Comparison of ENCODE assay signal across 9 mouse cellular contexts in genomic region chr3:94989159-94989761, GRCm38 (mm10). TPM values are rescaled to one million over a fixed set of nuclear protein-coding genes. Genes with fewer than 3 reads are reported as not detected.
DNase-seq lines count a peak whose midpoint lies in the region; ATAC-seq and TF ChIP-seq lines count a peak whose summit lies in the region.
"Had no signal": no experiment of that assay in that cellular context is flagged by ENCODE, and none has a peak within 500 bp of the region (broad histone marks: within the 10 kb centered on the region; RNA-seq: fewer than 3 reads in every experiment).

No protein-coding gene starts in this region.

- H3K27ac ChIP-seq in heart, adult 2 months, result peak overlapping the region; percentile 18
- no peak overlapping the region; the same call in 1 of the 2 replicates for H3K27ac ChIP-seq in heart, embryonic 11.5 days (ENCODE audit: low read depth, low read length)
- H3K27ac ChIP-seq in heart, embryonic 12.5 days (ENCODE audit: poor library complexity, severe bottlenecking), result no peak overlapping the region
- peak overlapping the region; percentile 21; the same call in 1 of the 2 replicates for H3K27ac ChIP-seq in lung, postnatal 0 days (ENCODE audit: low read length)

- peaks cover 20% of the 10 kb centered on the region for H3K4me1 ChIP-seq in heart, adult 2 months (ENCODE audit: control insufficient read depth, insufficient read depth, low read length)
- H3K4me1 ChIP-seq in heart, embryonic 11.5 days (ENCODE audit: control insufficient read depth, insufficient read depth, low read length), result peaks cover 40% of the 10 kb centered on the region
- H3K4me1 ChIP-seq in heart, embryonic 12.5 days (replicated peaks), result peaks cover 47% of the 10 kb centered on the region
- H3K4me1 ChIP-seq in lung, postnatal 0 days (ENCODE audit: insufficient read depth, low read depth, low read length), result peaks cover 9% of the 10 kb centered on the region; the same call in 1 of the 2 replicates

- no peak for TF ChIP-seq CTCF in heart, adult 2 months (IDR thresholded peaks at IDR 0.05)
- no peak for TF ChIP-seq CTCF in lung, postnatal 0 days (IDR thresholded peaks at IDR 0.05)

- WGBS in heart, adult 2 months, result 27% methylated on average over 9 of the region's 9 CpGs
- 30% methylated on average over 9 of the region's 9 CpGs for WGBS in heart, embryonic 11.5 days (ENCODE audit: insufficient replicate concordance)
- 27% methylated on average over 9 of the region's 9 CpGs for WGBS in heart, embryonic 12.5 days
- WGBS in lung, postnatal 0 days, result 23% methylated on average over 9 of the region's 9 CpGs

- H3K79me2 ChIP-seq in heart, adult 2 months (replicated peaks; ENCODE audit: control insufficient read depth, insufficient read depth, low read length), result no peaks in the 10 kb centered on the region

- H3K4me3 ChIP-seq in heart, adult 2 months, result no peak overlapping the region
- no peak overlapping the region for H3K4me3 ChIP-seq in heart, embryonic 11.5 days (ENCODE audit: low read depth, low read length)
- H3K4me3 ChIP-seq in heart, embryonic 12.5 days, result no peak overlapping the region
- H3K4me3 ChIP-seq in lung, postnatal 0 days (ENCODE audit: low read depth, low read length), result no peak overlapping the region

- DNase-seq in heart, adult 2 months, result no peak
- peak; percentile 46 for DNase-seq in R1 (ENCODE audit: low read depth, low spot score)
- peak; percentile 33 for DNase-seq in lung, postnatal 0 days (ENCODE audit: low spot score)
- no peak for DNase-seq in layer of hippocampus, postnatal 14 days (ENCODE audit: low spot score in 2 of 2)
- no peak for DNase-seq in cerebellum, postnatal 14 days
- DNase-seq in left cerebral cortex, postnatal 4 days, result no peak

- H3K4me2 ChIP-seq in heart, embryonic 11.5 days, result no peak overlapping the region
- H3K4me2 ChIP-seq in heart, embryonic 12.5 days, result peak overlapping the region; percentile 21
- 0 out of 2 replicates have a peak overlapping the region, but pooled peaks have one; percentile 23 for H3K4me2 ChIP-seq in lung, postnatal 0 days (replicated peaks; ENCODE audit: low read depth, low read length)

- intact Hi-C loops in heart, adult 2 months (cut with DNase I), result no loop called here
- intact Hi-C loops in left cerebral cortex, postnatal 4 days (cut with DNase I), result no loop called here

- H3K9ac ChIP-seq in heart, adult 2 months (ENCODE audit: low read depth, low read length), result no peak overlapping the region; the same call in 1 of the 2 replicates
- no peak overlapping the region for H3K9ac ChIP-seq in heart, embryonic 11.5 days (ENCODE audit: low read depth, low read length)
- no peak overlapping the region; the same call in 1 of the 2 replicates for H3K9ac ChIP-seq in heart, embryonic 12.5 days
- H3K9ac ChIP-seq in lung, postnatal 0 days (replicated peaks; ENCODE audit: low read depth), result no peak overlapping the region

- no peaks in the 10 kb centered on the region for H3K27me3 ChIP-seq in heart, adult 2 months (ENCODE audit: control insufficient read depth, insufficient read depth, low read length)
- H3K27me3 ChIP-seq in heart, embryonic 11.5 days (ENCODE audit: control insufficient read depth, insufficient read depth, low read length), result no peaks in the 10 kb centered on the region
- no peaks in the 10 kb centered on the region for H3K27me3 ChIP-seq in heart, embryonic 12.5 days (replicated peaks)
- no peaks in the 10 kb centered on the region for H3K27me3 ChIP-seq in lung, postnatal 0 days (replicated peaks; ENCODE audit: insufficient read depth, low read length)

- TF ChIP-seq EP300 in heart, adult 2 months (IDR thresholded peaks at IDR 0.05; ENCODE audit: insufficient read depth, low read depth, low read length), result no peak
- TF ChIP-seq EP300 in lung, postnatal 0 days (IDR thresholded peaks at IDR 0.05), result no peak

- peaks cover 34% of the 10 kb centered on the region for H3K36me3 ChIP-seq in heart, adult 2 months (ENCODE audit: control insufficient read depth, insufficient read depth, low read length)
- H3K36me3 ChIP-seq in heart, embryonic 11.5 days (ENCODE audit: control insufficient read depth, insufficient read depth, low read length), result peaks cover 13% of the 10 kb centered on the region; the same call in 1 of the 2 replicates
- H3K36me3 ChIP-seq in heart, embryonic 12.5 days, result peaks cover 39% of the 10 kb centered on the region
- H3K36me3 ChIP-seq in lung, postnatal 0 days (ENCODE audit: insufficient read depth, low read length), result peaks cover 18% of the 10 kb centered on the region

- no peak for ATAC-seq in heart, embryonic 11.5 days (replicated peaks; ENCODE audit: insufficient number of reproducible peaks, low FRiP score, low TSS enrichment)
- ATAC-seq in heart, embryonic 12.5 days (ENCODE audit: insufficient number of reproducible peaks, low FRiP score), result no peak
- ATAC-seq in lung, postnatal 0 days, result peak; percentile 16; the same call in 1 of the 2 replicates
- ATAC-seq: inflammation-experienced regulatory T-cells, adult 6 months had no signal

- TF ChIP-seq POLR2A in heart, adult 2 months (IDR thresholded peaks at IDR 0.05; ENCODE audit: insufficient read depth, low read depth, low read length), result no peak

- H3K9me3 ChIP-seq in heart, embryonic 11.5 days (replicated peaks; ENCODE audit: control insufficient read depth, low read length), result no peaks in the 10 kb centered on the region
- H3K9me3 ChIP-seq in heart, embryonic 12.5 days (replicated peaks), result no peaks in the 10 kb centered on the region
- no peaks in the 10 kb centered on the region for H3K9me3 ChIP-seq in lung, postnatal 0 days (ENCODE audit: low read length)

RNA-seq across cellular contexts. Expression of gene Pi4kb, which starts 14.7 kb away (rescaled TPM):
- total RNA-seq in heart, adult 2 months (2021), result 10 to 100 TPM; 25.8 to 29.5 TPM
- polyA plus RNA-seq in heart, adult 2 months (2012; rRNA removed), result 18.7 and 28.7 TPM in 2 replicates
- 12.9 and 18.5 TPM in 2 replicates for polyA plus RNA-seq in heart, embryonic 11.5 days (2014; fragmentation: Nextera tagmentation; extraction: Ambion mirVana)
- 18.0 and 20.3 TPM in 2 replicates for polyA plus RNA-seq in heart, embryonic 12.5 days (2016; fragmentation: Nextera tagmentation; extraction: Ambion mirVana)
- 13.6 and 15.6 TPM in 2 replicates for polyA plus RNA-seq in lung, postnatal 0 days (2015; fragmentation: Nextera tagmentation; extraction: Ambion mirVana)
- total RNA-seq in layer of hippocampus, postnatal 14 days (2021), result 10 to 100 TPM; 52.3 to 54.4 TPM
- 10 to 100 TPM; 50.0 to 56.4 TPM for total RNA-seq in left cerebral cortex, postnatal 4 days (2021)

RNA-seq across cellular contexts. Expression of gene Zfp687, which starts 26.0 kb away (rescaled TPM):
- 10 to 100 TPM; 11.0 to 13.5 TPM for total RNA-seq in heart, adult 2 months (2021)
- polyA plus RNA-seq in heart, adult 2 months (2012; rRNA removed), result 10.6 and 10.9 TPM in 2 replicates
- polyA plus RNA-seq in heart, embryonic 11.5 days (2014; fragmentation: Nextera tagmentation; extraction: Ambion mirVana), result 16.2 and 19.6 TPM in 2 replicates
- 23.2 and 25.6 TPM in 2 replicates for polyA plus RNA-seq in heart, embryonic 12.5 days (2016; fragmentation: Nextera tagmentation; extraction: Ambion mirVana)
- 9.9 and 10.1 TPM in 2 replicates for polyA plus RNA-seq in lung, postnatal 0 days (2015; fragmentation: Nextera tagmentation; extraction: Ambion mirVana)
- 10 to 100 TPM; 26.6 to 28.6 TPM for total RNA-seq in layer of hippocampus, postnatal 14 days (2021)
- total RNA-seq in left cerebral cortex, postnatal 4 days (2021), result 10 to 100 TPM; 23.6 to 25.4 TPM

RNA-seq across cellular contexts. Expression of gene Rfx5, which starts 35.4 kb away (rescaled TPM):
- 1 to 10 TPM; 6.6 to 8.0 TPM for total RNA-seq in heart, adult 2 months (2021)
- 5.6 and 7.1 TPM in 2 replicates for polyA plus RNA-seq in heart, adult 2 months (2012; rRNA removed)
- polyA plus RNA-seq in heart, embryonic 11.5 days (2014; fragmentation: Nextera tagmentation; extraction: Ambion mirVana), result 6.7 and 7.9 TPM in 2 replicates
- polyA plus RNA-seq in heart, embryonic 12.5 days (2016; fragmentation: Nextera tagmentation; extraction: Ambion mirVana), result 8.7 and 9.5 TPM in 2 replicates
- polyA plus RNA-seq in lung, postnatal 0 days (2015; fragmentation: Nextera tagmentation; extraction: Ambion mirVana), result 3.3 and 3.5 TPM in 2 replicates
- 10 to 100 TPM; 19.8 to 23.4 TPM for total RNA-seq in layer of hippocampus, postnatal 14 days (2021)
- 10 to 100 TPM; 19.6 to 27.6 TPM for total RNA-seq in left cerebral cortex, postnatal 4 days (2021)

RNA-seq across cellular contexts. Expression of gene Psmd4, which starts 53.2 kb away (rescaled TPM):
- 100 to 1,000 TPM; 121 to 140 TPM for total RNA-seq in heart, adult 2 months (2021)
- polyA plus RNA-seq in heart, adult 2 months (2012; rRNA removed), result 119 and 144 TPM in 2 replicates
- 231 and 247 TPM in 2 replicates for polyA plus RNA-seq in heart, embryonic 11.5 days (2014; fragmentation: Nextera tagmentation; extraction: Ambion mirVana)
- 199 and 214 TPM in 2 replicates for polyA plus RNA-seq in heart, embryonic 12.5 days (2016; fragmentation: Nextera tagmentation; extraction: Ambion mirVana)
- polyA plus RNA-seq in lung, postnatal 0 days (2015; fragmentation: Nextera tagmentation; extraction: Ambion mirVana), result 170 and 185 TPM in 2 replicates
- total RNA-seq in layer of hippocampus, postnatal 14 days (2021), result 100 to 1,000 TPM; 155 TPM
- 100 to 1,000 TPM; 144 to 158 TPM for total RNA-seq in left cerebral cortex, postnatal 4 days (2021)

RNA-seq across cellular contexts. Expression of gene Selenbp1, which starts 56.4 kb away (rescaled TPM):
- total RNA-seq in heart, adult 2 months (2021), result 100 to 1,000 TPM; 100 to 122 TPM
- 190 and 223 TPM in 2 replicates for polyA plus RNA-seq in heart, adult 2 months (2012; rRNA removed)
- 36.8 and 45.6 TPM in 2 replicates for polyA plus RNA-seq in heart, embryonic 11.5 days (2014; fragmentation: Nextera tagmentation; extraction: Ambion mirVana)
- polyA plus RNA-seq in heart, embryonic 12.5 days (2016; fragmentation: Nextera tagmentation; extraction: Ambion mirVana), result 42.3 and 43.9 TPM in 2 replicates
- polyA plus RNA-seq in lung, postnatal 0 days (2015; fragmentation: Nextera tagmentation; extraction: Ambion mirVana), result 1,021 and 1,046 TPM in 2 replicates
- total RNA-seq in layer of hippocampus, postnatal 14 days (2021), result 1 to 10 TPM; 7.2 to 7.6 TPM
- 1 to 10 TPM; 3.8 to 4.8 TPM for total RNA-seq in left cerebral cortex, postnatal 4 days (2021)

Comparison
In these comparisons a context has a peak if more than half of its experiments do, and no peak if none do; other contexts are left out.
1. H3K27ac ChIP-seq: peak in heart, adult 2 months (single experiment) and lung, postnatal 0 days (single experiment); none in heart, embryonic 11.5 days (single experiment) and heart, embryonic 12.5 days (single experiment).
2. DNase-seq: peak in R1 (single experiment) and lung, postnatal 0 days (single experiment); none in heart, adult 2 months (0 of 2), layer of hippocampus, postnatal 14 days (0 of 2), cerebellum, postnatal 14 days (0 of 2) and left cerebral cortex, postnatal 4 days (single experiment).